Mouse (Mus musculus) heart, adult 9 months (tissue): Measurements from ENCODE around the gene Adipor2.

Experiments
- DNase-seq, 2 experiments: peaks; one replicate each; pipeline ENCODE4 v3.0.0; 2022; ENCODE audit warnings: low spot score in 2 of 2

Gene Adipor2

GRCm38 (mm10) chr6:119420357-119420756, 2.9 kb upstream of the Adipor2 start:
- no peak for DNase-seq

- no peak for DNase-seq
These were observed 1.9 kb upstream of the Adipor2 start for GRCm38 (mm10) chr6:119419412-119419811.

- peak; percentile 73 to 86 for DNase-seq
These were observed 1.1 kb upstream of the Adipor2 start for GRCm38 (mm10) chr6:119418392-119419251.

- no peak for DNase-seq
These were observed 317 bp upstream of the Adipor2 start for GRCm38 (mm10) chr6:119417821-119418220.

GRCm38 (mm10) chr6:119416643-119417042, 861 bp downstream of the Adipor2 start:
- no peak for DNase-seq

- DNase-seq: no peak
These were observed 3.1 kb downstream of the Adipor2 start for GRCm38 (mm10) chr6:119414262-119415043.

GRCm38 (mm10) chr6:119412588-119412987, 4.9 kb downstream of the Adipor2 start:
- no peak for DNase-seq

- DNase-seq: no peak
These were observed 6.0 kb downstream of the Adipor2 start for GRCm38 (mm10) chr6:119411511-119411910.

- no peak for DNase-seq
These were observed 7.7 kb downstream of the Adipor2 start for GRCm38 (mm10) chr6:119409766-119410165.

GRCm38 (mm10) chr6:119408582-119408981, 8.9 kb downstream of the Adipor2 start:
- no peak for DNase-seq

GRCm38 (mm10) chr6:119407818-119408217, 9.7 kb downstream of the Adipor2 start:
- no peak for DNase-seq

- no peak for DNase-seq
These were observed 11.0 kb downstream of the Adipor2 start for GRCm38 (mm10) chr6:119406528-119406927.

GRCm38 (mm10) chr6:119405310-119405709, 12.2 kb downstream of the Adipor2 start:
- DNase-seq: no peak

GRCm38 (mm10) chr6:119404854-119405253, 12.7 kb downstream of the Adipor2 start:
- DNase-seq: no peak

GRCm38 (mm10) chr6:119402976-119403375, 14.5 kb downstream of the Adipor2 start:
- DNase-seq: no peak

- DNase-seq: no peak
These were observed 15.8 kb downstream of the Adipor2 start for GRCm38 (mm10) chr6:119401545-119402304.

- DNase-seq: no peak
These were observed 16.9 kb downstream of the Adipor2 start for GRCm38 (mm10) chr6:119400649-119401048.

- no peak for DNase-seq
These were observed 18.1 kb downstream of the Adipor2 start for GRCm38 (mm10) chr6:119399371-119399770.

- DNase-seq: peak; percentile 80 to 81
These were observed 21.2 kb downstream of the Adipor2 start for GRCm38 (mm10) chr6:119396309-119396634.

- peak in 1 of 2 experiments; percentile 41 for DNase-seq
These were observed 21.8 kb downstream of the Adipor2 start for GRCm38 (mm10) chr6:119395421-119396308.

- no peak for DNase-seq
These were observed 24.7 kb downstream of the Adipor2 start for GRCm38 (mm10) chr6:119392836-119393235.
